Mouse (Mus musculus): ENCODE results near the gene E030018B13Rik.
A peak's percentile ranks its signal among the peaks of the same experiment; 100 is the strongest.

E030018B13Rik gene

DNA sequence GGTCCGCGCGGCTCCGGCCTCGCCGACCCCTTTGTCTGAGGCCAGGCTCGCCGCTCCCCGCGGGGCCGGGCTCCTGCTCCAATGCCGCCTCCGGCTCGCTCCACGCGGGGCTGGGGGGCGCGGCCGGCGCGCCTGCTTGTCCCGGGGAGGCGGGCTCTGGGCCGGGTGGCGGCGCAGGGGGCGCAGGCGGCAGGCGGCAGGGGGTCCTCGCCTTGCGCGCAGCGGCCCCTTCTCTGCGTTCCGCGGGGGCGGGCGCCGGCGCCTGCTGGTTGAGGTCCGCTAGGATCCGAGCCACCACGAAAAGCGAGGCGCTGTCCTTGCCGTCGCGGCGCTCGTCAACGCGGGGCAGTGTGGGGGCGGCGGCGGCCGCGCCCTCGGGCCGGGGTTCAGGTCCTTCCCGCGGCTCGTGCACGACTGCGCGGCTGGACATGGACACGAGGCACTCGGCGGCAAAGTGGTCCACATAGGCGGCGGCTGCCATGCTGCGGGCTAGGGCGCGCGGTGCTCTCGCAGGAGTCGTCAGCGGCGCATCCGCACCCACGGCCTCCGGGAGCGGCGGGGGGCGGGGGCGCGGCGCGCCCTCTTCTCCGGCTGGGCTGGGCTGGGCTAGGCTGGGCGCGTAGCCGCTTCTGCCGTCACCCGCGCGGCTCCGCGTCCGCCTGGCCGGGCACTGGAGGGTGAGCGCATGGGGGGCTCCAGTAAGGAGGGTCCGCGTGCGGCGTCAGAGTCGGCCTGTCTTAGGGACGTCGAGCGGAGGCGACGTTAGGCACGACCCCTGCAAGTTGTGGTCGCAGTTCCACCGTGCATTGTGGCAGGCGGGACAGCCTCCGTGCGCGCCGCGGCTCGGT lies 21.6 kb downstream of the E030018B13Rik start:
- DNase-seq = no peak

DNA sequence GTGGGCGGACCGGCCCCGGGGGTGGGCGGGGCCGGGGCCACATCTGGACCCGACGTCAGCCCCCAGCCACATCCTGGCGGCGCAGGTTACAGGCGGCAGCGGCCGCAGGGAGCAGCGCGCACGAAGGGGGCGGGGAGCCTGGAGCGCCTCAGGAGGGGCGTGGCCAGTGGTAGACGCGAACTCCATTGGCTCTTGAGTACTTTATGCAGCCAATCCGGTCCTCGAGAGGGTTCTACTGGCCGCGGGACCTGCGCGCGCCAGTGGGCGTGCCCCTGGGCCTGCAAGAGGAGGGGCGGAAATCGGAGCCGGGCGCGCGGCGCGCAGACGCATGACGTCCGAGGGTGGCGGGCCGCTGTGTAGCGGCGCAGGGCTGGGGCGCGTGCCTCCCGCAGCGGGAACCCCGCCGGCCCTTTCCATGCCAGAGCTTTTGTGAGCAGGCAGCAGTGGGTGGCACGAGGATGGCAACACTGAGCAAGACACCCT lies 22.3 kb downstream of the E030018B13Rik start, which contains the start of gene Klf13:
Gene Klf13, minus strand, starts transcription at position 2 of the 483 bp plus-strand sequence.
- DNase-seq = peak; percentile 97 to 99

DNA sequence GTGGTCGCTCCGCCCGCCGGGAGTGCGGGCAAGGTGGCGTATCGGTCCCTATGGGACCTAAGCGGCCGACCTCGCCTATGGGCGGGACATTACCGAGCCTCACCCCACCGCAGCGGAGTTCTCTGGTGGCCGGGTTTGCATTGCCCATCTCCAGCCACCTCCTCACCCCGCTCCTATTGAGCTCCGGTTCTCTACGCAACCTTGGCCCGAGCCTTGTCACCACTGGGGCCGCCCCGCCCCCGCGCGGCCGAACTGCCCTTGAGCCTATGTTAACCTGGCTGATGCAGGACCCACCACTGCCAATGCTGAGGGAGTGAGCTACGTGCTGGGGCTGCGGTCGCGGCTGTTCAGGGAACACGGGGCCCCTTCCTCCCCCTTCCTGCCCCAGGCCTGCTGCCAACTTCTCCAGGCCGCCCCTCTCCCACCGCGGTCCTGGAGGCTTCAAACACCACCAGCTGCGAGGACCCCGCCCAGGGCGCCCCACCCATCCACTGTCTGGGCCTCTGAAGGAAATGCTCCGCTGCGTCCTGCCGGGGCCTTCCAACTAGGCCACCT lies 22.8 kb downstream of the E030018B13Rik start:
- DNase-seq = peak; percentile 82 to 85

DNA sequence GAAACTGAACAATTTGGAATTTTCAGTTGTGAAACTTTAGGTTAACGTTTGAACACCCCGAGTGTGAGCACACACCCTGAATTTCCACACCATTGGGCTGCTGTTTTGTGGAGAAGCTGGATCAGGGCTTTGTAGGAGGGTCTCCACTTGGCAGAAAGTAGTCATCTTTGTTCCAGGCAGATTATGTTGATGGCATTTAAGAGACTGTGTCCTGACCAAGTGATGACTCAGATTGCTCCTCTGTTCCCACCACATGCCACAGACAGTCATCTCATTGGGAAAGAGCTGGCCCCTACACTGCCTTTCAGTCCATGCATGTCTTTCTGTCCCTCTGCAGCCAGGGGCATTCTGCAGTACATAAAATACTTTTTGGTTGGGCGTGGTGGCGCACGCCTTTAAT lies 23.7 kb downstream of the E030018B13Rik start:
- DNase-seq = peak in 1 of 2 experiments; percentile 2

DNA sequence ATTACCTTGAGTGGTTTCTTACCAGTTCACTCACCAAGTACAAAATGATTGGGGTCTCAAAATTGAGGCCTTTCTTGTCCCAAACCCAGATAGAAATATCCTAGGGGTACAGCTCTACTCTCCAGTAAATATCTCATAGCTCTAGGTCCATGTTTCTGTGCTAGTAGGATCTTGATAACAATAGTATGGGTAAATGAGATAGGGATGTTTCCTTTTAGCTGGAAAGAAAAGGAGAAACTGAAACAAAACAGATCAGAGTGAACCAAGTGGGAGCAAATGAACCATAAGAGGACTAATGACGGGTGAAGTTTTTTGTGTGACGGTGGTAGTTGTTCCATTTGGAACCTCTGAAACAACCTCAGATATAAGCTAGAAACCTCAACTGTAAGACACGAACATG lies 24.4 kb downstream of the E030018B13Rik start:
- no peak for DNase-seq

DNA sequence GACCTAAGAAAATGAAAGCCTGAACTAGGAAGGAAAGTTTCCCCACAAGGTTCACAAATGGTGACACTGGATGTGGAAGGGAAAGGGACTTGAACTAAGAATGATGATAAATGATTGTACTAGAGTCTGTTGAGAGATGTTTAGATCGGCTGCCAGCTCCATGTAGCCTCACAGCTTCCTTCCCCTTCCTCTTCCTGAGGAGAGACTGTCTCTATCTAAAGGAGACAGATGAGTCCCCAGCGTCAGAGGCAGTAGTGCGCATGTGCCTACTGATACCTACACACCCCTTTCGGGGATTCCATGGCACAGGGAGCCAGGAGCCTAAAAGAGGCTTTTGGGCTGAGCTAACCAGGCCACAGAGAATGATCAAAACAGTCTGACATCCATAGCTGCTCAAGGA lies 24.8 kb downstream of the E030018B13Rik start:
- no peak for DNase-seq

DNA sequence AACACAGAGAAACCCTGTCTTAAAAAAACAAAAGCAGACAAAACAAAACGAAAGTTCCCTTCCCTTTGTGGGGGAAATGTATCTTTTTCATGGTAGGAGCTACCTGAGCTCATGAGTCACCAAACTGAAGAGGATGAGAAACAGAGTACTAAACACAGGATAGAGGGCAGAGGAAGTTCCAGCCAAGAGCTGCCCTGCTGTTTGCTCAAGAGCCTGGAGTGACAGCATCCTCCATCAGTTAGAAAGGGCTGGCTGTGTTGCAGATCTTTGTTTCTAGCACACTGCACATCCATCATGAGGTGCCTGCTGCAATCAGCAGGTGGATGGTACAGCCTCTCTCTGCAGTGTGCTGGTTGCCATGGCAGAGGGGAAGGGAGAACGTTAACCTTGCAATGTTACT lies 27.3 kb downstream of the E030018B13Rik start:
- no peak for DNase-seq

DNA sequence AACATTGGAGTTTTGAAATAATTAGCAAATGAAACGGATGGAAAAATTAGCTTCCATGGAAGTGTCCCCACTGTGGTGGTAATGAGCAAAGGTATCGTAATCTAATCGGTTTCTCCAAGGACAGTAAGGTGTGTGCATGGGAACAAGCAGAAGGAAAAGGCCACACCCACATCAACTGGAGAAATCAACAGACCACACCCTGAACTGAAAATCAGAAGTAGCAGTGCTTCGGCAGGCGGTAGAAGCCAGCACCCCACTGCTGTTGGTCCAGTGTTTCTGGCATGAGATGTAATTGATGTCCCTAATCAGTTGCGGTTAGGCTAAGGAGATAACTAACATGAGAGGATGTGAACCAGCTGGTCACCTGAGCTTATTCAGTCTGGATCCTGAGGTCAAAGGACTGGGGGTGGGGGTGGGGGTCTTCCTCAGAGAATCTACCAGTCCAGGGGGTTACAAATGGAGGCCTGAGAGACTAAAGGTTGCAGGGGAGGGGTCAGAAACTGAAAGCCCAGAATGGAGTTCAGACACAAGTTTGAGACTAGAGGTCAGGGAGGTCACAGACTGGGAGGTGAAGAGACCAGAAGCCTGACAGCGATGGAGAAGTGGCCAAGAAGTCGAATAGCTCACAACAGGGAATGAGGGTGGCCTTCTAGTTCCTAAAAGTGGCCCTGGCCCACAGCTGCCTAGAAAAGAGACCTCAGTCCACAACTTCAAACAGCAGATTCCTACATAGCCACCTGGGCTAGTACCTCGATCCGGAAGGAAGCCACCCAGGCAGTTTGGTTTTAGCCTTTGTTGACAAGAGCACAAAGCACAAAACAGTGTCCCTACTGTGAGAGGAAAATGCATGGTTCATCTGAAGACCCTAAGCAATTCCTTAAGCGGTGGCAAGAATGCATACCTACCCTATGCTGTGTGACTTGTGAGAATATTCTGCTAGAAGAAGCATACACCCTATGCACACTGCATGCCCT lies 31.1 kb downstream of the E030018B13Rik start:
- no peak for DNase-seq

DNA sequence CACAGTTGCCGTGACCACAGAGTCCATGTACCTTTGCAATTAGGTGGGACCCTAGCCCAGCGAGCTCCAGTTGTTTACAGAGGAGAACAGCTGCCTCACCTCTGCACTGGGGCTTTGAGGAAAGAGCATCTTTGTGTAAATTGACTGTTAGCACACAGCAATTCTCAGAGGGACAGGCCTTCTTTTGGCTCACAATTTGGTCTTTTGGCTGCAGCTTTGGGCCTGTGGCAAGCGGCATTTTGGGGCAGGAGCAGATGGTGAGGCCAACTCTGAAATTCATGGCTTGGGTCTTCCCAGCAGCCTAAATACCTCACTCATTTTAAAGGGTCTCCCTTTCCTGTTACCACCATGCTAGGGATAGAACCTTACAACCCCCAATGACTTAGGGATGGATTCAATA lies 32.5 kb downstream of the E030018B13Rik start:
- DNase-seq = no peak

DNA sequence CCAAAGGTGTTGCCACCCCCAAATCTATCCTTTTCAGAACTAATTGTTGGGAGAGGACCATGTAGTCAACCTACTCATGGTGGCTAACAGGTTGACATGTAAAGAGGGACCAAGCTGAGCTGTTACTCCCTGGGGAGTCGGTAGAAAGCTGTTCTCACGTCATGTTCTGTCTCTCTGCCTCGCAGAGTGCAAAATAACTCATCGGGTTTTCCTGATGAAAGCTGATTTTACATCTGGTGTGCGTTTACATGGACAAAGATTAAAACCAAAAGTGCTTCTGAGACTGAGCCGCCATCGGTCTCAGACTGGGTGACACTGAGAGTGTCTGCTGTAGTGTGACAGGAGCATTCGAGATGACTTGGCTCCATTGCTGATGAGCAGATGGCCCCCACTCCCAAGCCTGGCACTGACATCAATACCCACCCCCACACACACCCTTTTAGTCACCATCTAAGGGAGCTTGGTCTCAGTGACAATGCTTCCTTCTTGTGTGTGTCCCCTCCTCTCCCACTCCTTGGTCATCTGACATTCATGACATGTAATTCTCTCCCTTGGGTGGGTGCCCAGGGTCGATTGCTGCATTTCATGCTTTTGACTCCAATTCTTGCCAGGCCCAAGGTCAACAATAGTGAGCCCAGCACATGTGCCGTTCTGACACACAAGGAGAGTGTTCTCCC lies 34.4 kb downstream of the E030018B13Rik start:
- no peak for DNase-seq

DNA sequence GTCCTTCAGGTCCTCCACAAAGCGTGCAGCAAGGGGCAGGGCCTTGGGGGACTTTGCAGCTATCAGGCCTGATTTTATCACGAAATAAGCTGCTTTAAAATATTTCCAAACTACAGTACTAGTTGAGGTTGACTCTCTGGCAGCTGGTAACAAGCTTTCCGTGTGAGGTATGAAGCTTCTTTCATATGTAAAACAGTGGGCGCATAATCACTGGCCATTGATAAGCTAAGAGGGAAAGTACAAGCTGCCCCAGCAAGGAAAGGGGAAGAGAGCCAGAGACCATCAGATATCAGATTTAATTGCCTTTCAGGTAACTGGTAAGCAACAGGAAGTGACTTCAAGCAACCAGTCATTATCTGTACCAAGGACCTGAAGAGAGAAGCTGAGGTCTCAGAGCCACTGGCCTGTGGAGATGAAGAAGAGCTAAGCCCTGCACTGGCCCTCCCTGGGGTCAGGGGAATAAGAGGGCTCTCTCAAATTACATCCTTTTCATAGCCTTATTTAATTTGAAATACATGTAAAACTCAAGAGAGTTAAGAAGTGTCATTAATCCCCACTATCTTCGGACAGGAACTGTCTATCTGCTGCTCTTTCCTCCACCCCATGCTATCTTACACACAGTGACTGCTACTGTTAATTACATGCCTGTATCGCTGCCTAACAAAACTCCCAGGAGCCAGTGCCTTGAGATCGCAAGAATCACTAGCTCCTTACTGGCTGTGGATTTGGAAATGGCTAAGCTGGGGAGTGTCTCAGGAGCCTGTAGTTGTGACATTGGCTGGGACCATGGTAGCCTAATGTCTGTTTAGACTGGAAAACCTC lies 35.6 kb downstream of the E030018B13Rik start:
- DNase-seq = no peak

DNA sequence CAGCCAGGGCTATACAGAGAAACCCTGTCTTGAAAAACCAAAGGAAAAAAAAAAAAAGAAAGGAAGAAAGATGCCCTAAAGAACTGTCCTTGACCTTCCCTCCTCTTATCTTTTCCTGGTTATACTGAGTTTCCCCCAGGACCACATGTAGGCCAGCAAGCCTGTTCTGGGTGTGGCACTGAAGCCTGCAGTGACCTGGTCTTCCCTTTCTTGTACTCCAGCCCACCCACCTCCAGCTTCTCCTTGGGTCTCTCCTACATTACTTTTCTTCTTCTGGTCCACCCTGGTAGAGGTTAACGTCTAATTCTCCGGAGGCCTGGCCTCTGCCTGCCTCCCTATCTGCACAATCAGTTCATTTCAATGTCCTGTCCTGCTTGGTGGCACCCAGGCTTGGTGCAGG lies 38.8 kb downstream of the E030018B13Rik start:
- no peak for DNase-seq

DNA sequence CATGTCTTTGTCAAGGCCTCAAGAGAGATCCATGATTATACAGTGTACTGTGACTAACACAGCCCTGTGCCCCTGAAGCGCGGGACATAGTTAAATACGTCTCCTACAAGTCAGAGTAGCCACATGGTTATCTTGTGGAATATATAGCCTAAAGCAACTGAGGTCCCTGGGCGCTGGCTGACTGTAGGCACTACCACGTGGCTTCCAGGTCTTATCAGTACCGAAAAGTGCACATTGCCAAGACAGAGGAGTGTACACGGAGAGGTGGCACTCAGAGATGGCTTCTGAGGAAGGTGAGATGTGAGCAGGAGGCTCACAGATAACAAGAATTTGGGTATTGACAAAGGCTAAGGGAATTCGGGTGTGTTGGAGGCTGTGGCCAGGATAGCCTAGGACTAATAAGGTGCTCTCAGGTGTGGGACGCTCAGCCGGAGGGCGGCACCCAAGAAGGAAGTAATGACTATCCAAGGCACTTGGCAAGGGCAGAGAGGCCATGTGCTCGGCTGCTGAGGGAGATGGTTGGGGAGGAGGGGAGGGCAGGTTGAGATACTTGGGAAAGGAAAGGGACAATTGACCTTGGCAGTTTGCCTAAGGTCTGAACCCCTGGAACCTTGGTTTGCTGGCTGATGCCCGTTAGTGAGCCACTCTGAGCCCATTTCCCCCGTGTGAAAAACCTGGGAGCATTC lies 39.6 kb downstream of the E030018B13Rik start:
- no peak for DNase-seq

DNA sequence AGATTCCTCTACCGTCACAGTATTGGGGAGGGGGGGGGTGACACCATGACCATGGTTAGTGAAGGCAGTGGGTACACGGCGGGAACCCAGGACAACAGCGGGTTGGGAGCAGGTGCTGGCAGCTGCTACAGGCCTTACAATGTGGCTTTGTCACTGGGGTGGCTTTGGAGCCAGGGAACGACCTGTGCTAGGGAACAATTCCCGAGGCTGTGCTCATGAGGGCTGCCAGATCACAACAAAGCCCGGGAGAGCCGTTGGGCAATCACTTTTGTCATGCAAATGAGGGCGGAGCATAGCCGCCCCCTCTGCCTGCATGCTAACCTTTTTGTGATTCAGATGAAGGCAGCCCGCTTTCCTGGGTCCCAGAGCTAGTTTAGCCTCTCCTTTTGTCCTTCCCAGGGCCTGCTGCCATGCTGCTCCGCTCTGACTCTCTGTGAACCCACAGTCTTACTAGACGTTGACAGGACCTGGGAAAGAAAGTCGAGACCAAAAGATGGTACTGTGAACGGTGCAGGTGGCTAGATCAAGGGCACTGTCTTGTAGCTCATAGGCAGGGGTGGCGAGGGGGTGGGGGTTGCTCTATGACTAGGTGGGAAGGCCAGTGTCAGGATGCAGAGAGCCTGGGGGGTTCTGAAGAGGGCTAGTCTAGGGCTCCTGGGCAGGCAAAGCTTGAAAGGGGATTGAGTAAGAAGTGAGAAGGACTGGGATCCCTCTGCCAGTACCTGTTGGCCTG lies 40.5 kb downstream of the E030018B13Rik start:
- no peak for DNase-seq

DNA sequence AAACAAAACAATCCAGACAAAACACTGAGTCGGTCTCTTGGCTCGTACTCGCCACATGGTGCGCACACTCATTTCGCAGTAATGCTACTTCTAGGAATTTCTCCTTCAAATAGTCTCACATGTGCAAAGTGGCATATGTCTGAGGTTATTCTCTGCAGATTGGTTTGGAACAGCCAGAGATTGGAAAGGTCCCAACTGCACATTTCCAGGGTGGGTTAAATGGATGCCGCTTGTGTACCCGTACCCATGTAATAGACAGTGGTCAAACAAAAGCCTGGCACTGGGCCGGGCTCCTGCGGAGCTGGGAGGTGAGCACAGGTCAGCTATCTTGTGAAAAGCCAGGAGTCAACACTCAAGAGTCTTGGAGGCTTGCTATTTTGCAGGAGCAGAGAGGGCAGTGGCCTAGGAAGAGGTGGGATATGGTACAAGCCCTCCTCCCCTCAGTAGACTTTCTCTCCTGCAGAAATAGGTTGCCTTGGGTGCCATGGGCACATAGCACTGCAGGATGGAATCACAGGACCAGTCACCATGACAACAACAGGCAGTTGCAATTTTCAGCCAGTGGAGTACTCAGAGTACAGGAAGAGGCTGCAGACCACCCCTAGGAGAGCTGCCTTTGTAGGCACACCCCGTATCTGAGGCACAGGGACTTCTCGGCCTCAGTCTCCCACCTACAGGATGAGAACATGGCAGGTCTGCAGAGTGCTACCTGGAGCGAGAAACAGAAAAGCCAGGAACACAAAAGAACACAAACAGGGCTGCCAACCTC lies 41.4 kb downstream of the E030018B13Rik start:
- no peak for DNase-seq

DNA sequence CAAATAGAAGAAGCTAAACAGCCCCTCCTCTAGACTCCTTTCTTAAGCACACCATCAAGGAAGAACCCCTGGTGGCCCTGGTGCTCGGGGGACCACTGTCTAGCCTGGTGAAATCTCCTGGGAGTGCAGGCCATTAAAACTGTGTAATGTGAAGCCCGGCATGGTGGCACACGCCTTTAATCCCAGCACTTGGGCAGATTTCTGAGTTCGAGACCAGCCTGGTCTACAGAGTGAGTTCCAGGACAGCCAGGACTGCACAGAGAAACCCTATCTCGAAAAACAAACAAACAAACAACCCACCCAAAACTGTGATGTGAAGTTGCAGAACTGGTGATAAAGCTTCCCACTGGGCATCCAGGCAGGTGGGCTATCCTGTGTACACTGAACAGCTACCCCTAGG lies 47.0 kb downstream of the E030018B13Rik start:
- DNase-seq = no peak

DNA sequence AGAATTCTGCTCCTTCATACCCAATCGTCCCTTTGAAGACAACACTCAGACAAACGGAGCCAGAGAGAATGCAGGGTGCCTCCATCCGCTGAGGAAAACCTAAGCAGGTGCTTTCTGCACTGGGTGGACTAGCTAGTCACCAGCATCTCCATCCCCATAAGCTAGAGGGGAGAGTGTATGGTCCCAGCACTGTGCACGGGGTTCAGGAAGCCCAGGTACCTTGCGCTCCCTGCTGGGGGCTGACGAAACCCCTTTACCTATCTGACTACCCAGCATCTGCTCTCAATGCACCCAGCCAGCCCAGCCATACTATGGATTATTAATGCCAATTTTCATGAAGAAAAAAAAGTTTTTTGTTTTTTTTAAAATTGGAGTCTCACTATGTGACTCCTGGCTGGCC lies 47.5 kb downstream of the E030018B13Rik start:
- DNase-seq = no peak

DNA sequence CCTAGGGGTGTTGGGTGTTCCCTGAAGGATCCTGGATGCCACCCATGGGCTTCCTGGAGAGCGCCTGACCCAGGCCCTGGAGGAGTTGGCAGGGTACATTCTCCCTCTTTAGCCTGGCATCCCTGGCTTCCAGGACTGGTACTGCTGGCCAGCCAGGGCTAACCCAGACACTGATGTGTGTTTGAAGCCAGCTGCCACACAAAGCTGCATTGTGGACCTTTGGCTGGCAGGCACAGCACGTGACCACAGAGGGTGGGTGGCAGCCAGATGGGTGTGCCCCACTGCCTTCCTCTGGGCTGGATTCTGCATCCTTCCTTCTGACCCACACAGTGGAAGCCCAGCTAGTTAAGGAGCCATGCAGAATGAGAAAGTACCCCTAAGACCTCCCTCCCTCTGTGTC lies 48.5 kb downstream of the E030018B13Rik start:
- no peak for DNase-seq

DNA sequence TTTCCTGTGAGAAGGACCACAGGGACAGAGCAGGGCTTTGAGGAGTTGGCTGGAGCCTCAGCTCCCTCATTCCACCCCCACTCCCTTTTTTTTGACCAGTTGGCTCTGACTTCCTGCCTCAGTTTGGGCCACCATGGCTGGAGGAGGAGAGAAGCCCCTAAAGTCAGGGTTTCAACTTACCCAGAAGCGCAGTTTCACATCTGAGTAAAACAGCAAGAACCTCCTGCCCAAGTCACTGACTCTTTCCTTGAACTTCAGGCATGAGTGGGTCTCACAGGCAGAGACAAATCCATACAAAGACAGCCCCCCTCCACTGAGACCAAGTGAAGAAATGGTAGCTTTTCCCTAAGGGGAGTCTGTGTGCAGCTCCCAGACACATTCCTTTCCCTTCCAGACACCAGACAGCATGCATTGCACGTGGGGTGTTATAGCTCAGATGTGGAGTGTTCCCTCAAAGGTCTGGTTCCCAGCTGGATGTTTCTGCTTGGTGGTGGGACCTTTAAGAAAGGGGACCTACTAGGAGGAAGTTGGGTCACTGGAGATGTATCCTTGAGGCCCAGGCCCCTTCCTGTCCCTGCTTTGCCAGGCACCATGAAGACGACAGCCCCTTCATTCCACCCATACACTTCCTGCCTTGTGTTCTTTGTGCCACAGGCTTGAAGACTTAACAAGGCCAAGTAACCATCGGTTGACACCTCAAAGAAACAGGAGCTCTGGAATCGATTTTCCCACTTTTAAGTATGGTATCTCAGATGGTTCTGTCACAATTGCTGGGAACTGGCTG lies 49.2 kb downstream of the E030018B13Rik start:
- DNase-seq = no peak

All from kidney, adult 8-10 months (tissue).